Mouse (Mus musculus) left cerebral cortex, adult 2 months (tissue): ENCODE results near the gene Jarid2. TPM values are rescaled to one million over a fixed set of nuclear protein-coding genes. Genes with fewer than 3 reads are reported as not detected.

Source experiments
- DNase-seq, 2 experiments: peaks; one replicate each; pipeline ENCODE4 v3.0.0; 2021 to 2022; ENCODE audit warnings: low spot score in 2 of 2, mixed read lengths in 1 of 2; ENCODE audit errors: extremely low spot score in 1 of 2
- H3K27ac ChIP-seq: fragments of 200-600 bp; 2 replicates; pipeline ENCODE4 v1.8.1; 2022
- H3K4me3 ChIP-seq: fragments of 200-600 bp; 2 replicates; pipeline ENCODE4 v1.8.1; 2022
- CTCF ChIP-seq: fragments of 200-600 bp; IDR thresholded peaks from 2 replicates; pipeline ENCODE4 v1.8.1; 2022; ENCODE audit warnings: antibody characterized with exemption, mild to moderate bottlenecking, moderate library complexity
- intact Hi-C: fragments of 180-260 bp; cut with DNase I; formaldehyde crosslinking; loops from one replicate; pipeline ENCODE4 v1.15.1; 2025
- long read RNA-seq, 2 experiments: library from polyadenylated mRNA; stranded (forward); transcript quantifications; one replicate each; pipeline ENCODE4 v2.0.0; 2021; ENCODE audit warnings: borderline mapping rate in 2 of 2
- total RNA-seq, 2 experiments: library from RNA; stranded (reverse); gene quantifications; 2 replicates each; pipeline ENCODE4 v1.2.3; 2021

The Jarid2 gene
- total RNA-seq = 10 to 100 TPM; 34.8 to 34.9 TPM
- long read RNA-seq, experiment 1, full-length matches to known transcripts = 3 of 7 reads
- long read RNA-seq, experiment 1, partial matches to known transcripts = 2 of 7 reads
- long read RNA-seq, experiment 1, other reads (novel, unspliced or antisense) = 2 of 7 reads
- long read RNA-seq, experiment 2, full-length matches to known transcripts = 1 of 17 reads
- long read RNA-seq, experiment 2, partial matches to known transcripts = 2 of 17 reads
- long read RNA-seq, experiment 2, other reads (novel, unspliced or antisense) = 14 of 17 reads

DNA sequence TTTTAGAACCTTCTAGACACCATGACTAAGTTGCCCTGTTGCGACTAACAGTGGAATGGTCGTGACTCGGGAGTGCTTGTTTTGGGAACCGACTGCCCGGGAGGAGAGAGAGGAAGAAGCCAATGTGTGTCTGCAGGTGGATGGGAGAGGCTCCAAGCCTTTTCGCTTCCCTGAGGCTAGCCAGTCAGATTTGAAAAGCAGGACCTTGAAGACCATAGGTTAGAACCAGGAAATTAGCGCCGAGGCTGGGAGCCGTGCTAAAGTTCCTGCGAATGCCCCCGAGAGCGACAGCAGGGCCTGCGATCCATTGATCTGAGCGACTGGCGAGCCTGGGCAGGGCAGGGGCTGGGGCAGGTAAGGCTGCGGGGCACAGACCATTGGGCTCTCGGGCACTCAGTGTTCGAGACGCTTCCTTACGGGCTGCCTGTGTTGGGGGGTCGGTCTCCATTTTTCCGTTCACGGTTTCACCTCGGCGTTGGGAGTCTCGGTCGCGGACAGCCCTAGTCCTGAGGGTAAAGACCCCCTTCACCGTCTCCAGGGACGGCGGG, at the start of gene Jarid2:
TSS of gene Jarid2 (plus strand) at position 51 of the 548 bp plus-strand sequence.
- DNase-seq = peak in 1 of 2 experiments; percentile 45
- TF ChIP-seq CTCF = no peak
- intact Hi-C loops = no loop called here
- peak within 1 kb of the TSS; percentile 87 for H3K4me3 ChIP-seq
- peak within 1 kb of the TSS; percentile 72 for H3K27ac ChIP-seq

DNA sequence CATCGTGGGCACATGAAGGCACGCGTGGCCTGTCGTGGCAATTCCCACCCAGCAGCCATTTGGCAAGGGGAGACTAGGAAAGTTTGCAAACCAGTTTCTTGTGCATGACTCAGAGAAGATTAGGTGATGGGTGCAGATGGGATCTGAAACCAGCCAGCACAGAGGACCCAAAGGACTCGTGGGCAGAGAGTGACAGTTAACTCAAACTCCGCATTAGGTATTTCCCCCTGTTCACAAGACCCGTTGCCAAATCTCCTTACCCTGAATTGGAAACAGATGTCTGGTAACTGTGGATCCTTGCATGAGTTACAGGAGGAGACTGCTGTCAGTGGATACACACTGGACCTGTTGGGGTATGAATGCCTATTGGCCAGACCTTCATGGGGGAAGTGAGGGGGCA, 48.2 kb upstream of the Jarid2 start:
- TF ChIP-seq CTCF = no peak
- intact Hi-C loops = no loop called here
- no peak overlapping the region for H3K27ac ChIP-seq
- no peak for DNase-seq
- H3K4me3 ChIP-seq = no peak overlapping the region

DNA sequence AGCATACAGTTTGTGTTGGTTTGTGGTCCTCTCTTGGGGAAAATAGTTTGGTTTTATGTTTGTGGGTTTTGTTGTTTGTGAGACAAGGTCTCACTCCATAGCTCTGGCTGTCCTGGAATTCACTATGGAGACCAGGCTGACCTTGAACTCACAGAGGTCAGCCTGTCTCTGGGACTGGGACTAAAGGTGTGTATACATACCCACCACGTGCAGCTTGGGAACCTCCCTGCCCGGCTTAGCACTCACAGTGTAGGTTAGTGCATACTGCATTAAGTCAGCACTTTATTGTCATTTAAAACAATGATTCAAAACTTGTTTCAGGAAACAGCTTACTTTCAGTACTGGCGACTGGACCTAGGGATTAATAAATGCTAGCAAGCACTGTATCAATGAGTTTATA, 41.1 kb upstream of the Jarid2 start:
- intact Hi-C loops = no loop called here
- no peak overlapping the region for H3K4me3 ChIP-seq
- no peak for TF ChIP-seq CTCF
- no peak overlapping the region for H3K27ac ChIP-seq
- no peak for DNase-seq

DNA sequence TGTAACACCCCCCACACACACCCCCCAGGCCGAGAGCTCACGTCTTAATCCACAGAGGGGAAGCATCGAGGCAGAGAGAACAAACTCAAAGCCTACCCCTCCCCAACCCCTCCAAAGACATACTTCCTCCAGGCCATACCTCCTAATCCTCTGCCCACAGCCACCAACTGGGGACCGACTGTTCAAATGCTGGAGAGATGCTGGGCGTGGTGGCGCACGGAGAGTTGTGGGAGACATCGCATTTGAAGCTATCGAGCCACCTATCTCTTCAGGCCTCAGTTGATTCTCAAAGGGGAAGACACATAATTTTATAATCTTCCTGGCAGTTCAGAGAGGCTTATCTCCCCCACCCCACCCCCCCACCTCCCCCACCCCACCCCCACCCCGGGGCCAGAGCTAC, 31.6 kb upstream of the Jarid2 start:
- DNase-seq = no peak
- intact Hi-C loops = no loop called here
- Histone ChIP-seq H3K4me3 (no peak overlapping the region), H3K27ac (no peak overlapping the region)
- no peak for TF ChIP-seq CTCF

DNA sequence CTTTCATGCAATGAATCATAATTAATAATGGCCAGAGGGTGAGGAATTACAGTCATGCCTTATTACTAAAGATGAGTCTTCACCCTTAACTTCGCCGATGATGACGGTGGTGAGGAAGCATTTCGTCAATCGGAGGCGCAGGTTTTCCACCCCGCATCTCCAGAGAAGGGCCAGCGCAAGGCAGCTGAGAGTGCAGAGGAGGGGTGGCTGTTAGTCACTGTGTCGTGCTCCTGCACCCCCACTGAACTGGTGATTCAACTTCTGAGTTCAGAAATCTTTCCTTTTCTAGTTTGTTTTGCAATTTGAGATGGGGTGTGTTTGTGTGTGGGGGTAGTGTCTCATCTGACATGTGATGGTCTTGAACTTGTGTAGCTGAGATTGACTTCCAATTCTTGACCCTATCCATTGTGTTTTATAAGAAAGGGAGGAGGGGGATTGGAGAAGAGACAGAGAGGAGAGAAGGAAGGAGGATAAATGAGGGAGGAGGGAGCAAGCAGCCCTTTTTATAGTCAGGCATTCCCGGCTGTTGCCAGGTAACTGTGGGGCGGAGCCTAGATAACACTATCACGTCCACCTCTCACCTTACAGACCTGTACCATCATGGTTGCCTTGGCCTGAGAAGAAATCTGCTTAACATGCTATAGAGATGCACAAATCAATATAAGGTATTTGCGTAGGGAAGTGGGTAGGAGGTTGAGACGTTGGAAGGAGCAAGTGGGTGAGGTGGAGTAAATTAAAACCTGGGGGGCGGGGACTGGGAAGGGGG, 25.1 kb upstream of the Jarid2 start:
- intact Hi-C loops = no loop called here
- no peak for DNase-seq
- TF ChIP-seq CTCF = no peak
- H3K27ac ChIP-seq = no peak overlapping the region
- H3K4me3 ChIP-seq = no peak overlapping the region

DNA sequence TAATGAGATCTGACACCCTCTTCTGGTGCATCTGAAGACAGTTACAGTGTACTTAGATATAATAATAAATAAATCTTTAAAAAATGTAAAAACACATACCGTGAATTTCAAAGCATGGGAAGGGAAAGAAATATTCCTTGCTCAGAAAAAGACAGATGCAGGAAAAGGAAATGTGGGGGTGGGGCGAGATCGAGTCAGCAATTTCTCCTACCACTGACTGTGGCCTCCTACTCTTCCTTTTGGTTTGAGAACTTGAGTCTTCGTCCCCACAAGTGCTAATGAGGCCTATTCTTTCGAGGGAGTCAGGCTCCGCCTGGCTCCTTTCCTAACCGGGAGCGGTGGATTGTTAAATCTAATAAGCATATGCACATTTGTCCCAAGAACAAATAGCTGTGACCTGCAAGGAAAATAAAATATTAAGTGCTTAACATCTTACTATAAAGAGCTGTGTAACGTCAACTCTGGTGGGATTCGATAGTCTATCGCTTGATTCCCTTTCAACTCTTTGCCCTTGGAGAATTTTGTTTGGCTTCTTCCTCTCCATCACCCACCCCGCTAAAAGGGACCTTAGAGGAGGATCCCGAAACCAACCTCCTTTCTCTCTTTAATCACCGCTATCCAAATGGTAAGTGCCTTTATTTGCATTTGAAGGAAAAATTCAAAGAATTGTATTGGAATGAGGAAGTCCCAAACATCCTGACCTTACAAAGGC, 24.1 kb upstream of the Jarid2 start:
- no peak overlapping the region for H3K4me3 ChIP-seq
- peak; percentile 19 to 20 for DNase-seq
- intact Hi-C loops = no loop called here
- no peak overlapping the region for H3K27ac ChIP-seq
- TF ChIP-seq CTCF = no peak

DNA sequence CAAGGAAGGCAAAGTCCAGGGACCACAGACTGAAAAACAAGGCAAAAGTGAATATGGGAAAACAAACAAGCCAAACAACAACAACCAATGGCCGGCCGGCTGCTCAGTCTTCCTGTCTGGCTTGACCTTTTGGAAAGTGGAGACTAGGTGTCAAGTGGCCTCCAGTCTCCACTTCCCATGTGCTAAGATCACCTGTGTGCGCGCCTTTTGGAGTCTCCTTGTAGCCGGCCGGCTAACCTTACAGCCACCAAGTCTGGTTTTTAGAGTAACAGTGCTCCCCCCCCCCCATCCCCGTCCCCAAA, 23.6 kb upstream of the Jarid2 start:
- TF ChIP-seq CTCF = no peak
- intact Hi-C loops = no loop called here
- Histone ChIP-seq H3K27ac (no peak overlapping the region), H3K4me3 (no peak overlapping the region)
- DNase-seq = no peak

DNA sequence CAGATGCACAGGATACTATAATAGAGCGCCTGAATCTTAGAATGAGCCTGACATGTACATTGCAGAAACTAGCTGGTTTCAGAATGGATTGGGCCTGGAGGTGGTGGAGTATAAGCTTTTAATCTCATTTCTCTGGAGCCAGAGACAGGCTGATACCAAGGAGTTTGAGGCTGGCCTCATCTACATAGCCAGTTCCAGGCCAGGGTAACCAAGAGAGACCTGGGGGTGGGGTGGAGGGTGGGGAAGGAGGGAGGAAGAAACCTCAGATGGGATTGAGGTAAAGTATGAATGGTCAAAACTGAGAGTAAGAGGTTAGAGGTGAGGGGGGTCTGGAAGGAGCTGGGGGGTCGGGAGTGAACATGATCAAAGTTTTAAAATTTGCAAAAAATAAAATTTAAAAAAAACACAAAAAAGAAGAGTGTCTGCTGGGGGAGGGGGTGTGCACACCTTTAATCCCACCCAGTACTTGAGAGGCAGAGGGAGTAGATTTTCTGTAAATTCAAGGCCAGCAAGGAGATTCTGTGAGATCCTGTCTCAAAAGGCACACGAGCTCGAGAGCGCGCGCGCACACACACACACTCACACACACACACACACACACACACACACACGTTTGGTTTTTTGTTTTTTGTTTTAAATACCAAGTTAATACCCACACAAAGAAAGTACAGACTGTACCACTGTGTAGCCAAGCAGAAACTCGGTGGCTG, 22.9 kb upstream of the Jarid2 start:
- intact Hi-C loops = no loop called here
- no peak for DNase-seq
- no peak overlapping the region for H3K27ac ChIP-seq

DNA sequence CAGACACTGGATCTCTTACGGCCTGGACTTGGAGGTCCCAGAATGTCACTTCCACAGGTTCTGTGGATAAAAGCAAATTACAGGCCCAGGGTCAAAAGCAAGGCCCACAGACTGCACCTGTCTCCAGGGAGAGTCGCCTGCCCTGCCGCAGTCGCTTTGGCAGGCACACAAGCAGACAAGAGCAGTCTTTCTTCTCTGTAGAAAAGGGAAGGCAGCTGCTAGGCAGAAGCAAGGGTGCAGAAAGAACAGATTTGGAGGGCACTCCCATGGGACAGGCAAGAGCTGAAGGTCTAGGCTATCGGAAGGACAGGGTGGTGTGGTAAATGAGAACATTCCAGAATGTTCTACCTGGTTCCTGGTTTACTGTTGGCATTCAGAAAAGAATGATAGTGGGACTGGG, 22.1 kb upstream of the Jarid2 start:
- DNase-seq = no peak
- TF ChIP-seq CTCF = no peak
- no peak overlapping the region for H3K27ac ChIP-seq
- intact Hi-C loops = no loop called here
- no peak overlapping the region for H3K4me3 ChIP-seq

More for the DNA sequence above, 22.9 kb upstream of the Jarid2 start:
- no peak overlapping the region for H3K4me3 ChIP-seq
- TF ChIP-seq CTCF = no peak

DNA sequence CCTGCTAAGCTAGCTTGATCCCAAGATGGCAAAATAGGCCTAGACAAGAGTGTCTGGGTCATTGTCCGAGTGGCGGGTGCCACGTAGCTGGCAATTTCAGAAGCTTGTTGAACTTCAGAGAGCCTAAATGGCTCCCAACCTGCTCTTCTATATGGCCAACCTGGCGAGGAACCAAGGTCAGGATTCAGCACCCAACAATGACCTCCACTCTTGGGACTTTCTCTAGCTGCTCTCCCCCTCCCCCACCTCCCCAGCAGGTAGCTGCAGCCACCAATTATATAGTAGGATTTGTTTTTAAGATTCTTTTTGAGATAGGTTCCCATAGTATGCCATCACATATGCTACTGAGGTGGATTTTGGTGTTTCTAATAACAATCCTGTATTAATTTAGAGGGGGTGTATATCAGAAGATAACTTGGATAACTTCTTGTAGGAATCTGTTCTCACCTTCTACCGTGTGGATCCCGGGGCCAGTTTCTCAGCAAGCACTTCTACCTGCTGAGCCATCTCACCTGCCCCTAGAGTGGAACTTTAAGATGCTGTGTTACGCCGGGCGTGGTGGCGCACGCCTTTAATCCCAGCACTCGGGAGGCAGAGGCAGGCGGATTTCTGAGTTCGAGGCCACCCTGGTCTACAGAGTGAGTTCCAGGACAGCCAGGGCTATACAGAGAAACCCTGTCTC, 20.8 kb upstream of the Jarid2 start:
- no peak for TF ChIP-seq CTCF
- intact Hi-C loops = no loop called here
- Histone ChIP-seq H3K4me3 (no peak overlapping the region), H3K27ac (no peak overlapping the region)
- DNase-seq = no peak
